Mouse (Mus musculus) MEL (cell line): Measurements from ENCODE around the gene Hapln1.

Source experiments
- BHLHE40 ChIP-seq: IDR thresholded peaks from 2 replicates; pipeline ENCODE4 v1.6.1; 2012; ENCODE audit warnings: low read depth, mild to moderate bottlenecking, inconsistent platforms, low read length, improper control_type of control experiment, borderline replicate concordance
- CHD2 ChIP-seq: IDR thresholded peaks from 2 replicates; pipeline ENCODE4 v1.6.1; 2011; ENCODE audit warnings: low read length, improper control_type of control experiment
- CTCF ChIP-seq, 3 experiments: IDR thresholded peaks in 2 of 3; conservative IDR thresholded peaks in 1 of 3; 2 replicates each; pipeline ENCODE4 v1.5.1; 2011 to 2012; ENCODE audit warnings: low read length in 3 of 3, low read depth in 2 of 3, mild to moderate bottlenecking in 2 of 3, improper control_type of control experiment in 1 of 3, inconsistent platforms in 1 of 3, mixed read lengths in 1 of 3, moderate library complexity in 1 of 3; ENCODE audit not compliant: control insufficient read depth in 1 of 3, insufficient read depth in 1 of 3, poor library complexity in 1 of 3, severe bottlenecking in 1 of 3
- HCFC1 ChIP-seq: IDR thresholded peaks from 2 replicates; pipeline ENCODE4 v1.6.1; 2012; ENCODE audit warnings: low read depth, mild to moderate bottlenecking, inconsistent platforms, low read length, improper control_type of control experiment, moderate library complexity
- MYB ChIP-seq: IDR thresholded peaks from 2 replicates; pipeline ENCODE4 v1.6.1; 2011; ENCODE audit warnings: mild to moderate bottlenecking, low read depth, low read length, improper control_type of control experiment
- MYC ChIP-seq: IDR thresholded peaks from 2 replicates; pipeline ENCODE4 v1.6.1; 2011; ENCODE audit warnings: low read depth, mild to moderate bottlenecking, low read length, improper control_type of control experiment, moderate library complexity
- NRF1 ChIP-seq: IDR thresholded peaks from 2 replicates; pipeline ENCODE4 v1.6.1; 2014; ENCODE audit warnings: low read depth, mild to moderate bottlenecking, inconsistent platforms, low read length, improper control_type of control experiment, moderate library complexity; ENCODE audit not compliant: poor library complexity, insufficient read depth, severe bottlenecking
- POLR2A ChIP-seq, 2 experiments: IDR thresholded peaks; 2 replicates each; pipeline ENCODE4 v1.6.1; 2011 to 2012; ENCODE audit warnings: low read length in 2 of 2, mild to moderate bottlenecking in 2 of 2, control low read depth in 1 of 2, improper control_type of control experiment in 1 of 2, low read depth in 1 of 2, moderate library complexity in 1 of 2; ENCODE audit not compliant: control insufficient read depth in 1 of 2, insufficient read depth in 1 of 2, poor library complexity in 1 of 2
- SIN3A ChIP-seq: IDR thresholded peaks from 2 replicates; pipeline ENCODE4 v1.6.1; 2012; ENCODE audit warnings: low read length, improper control_type of control experiment, inconsistent platforms
- TCF12 ChIP-seq: IDR thresholded peaks from 2 replicates; pipeline ENCODE4 v1.6.1; 2014; ENCODE audit warnings: low read depth, mild to moderate bottlenecking, inconsistent platforms, low read length, improper control_type of control experiment, moderate library complexity
- ZC3H11A ChIP-seq: IDR thresholded peaks from 2 replicates; pipeline ENCODE4 v1.6.1; 2012; ENCODE audit warnings: low read depth, mild to moderate bottlenecking, inconsistent platforms, low read length, improper control_type of control experiment

- TF ChIP-seq TCF12 (no peak), CTCF (IDR thresholded peaks at IDR 0.05 in 2 of 3, conservative IDR thresholded peaks at IDR 0.05 in 1 of 3; ENCODE audit: control insufficient read depth in 1 of 3, insufficient read depth in 1 of 3, low read depth in 2 of 3, low read length in 3 of 3, poor library complexity in 1 of 3, severe bottlenecking in 1 of 3) (no peak), HCFC1 (no peak), CHD2 (no peak), NRF1 (no peak), BHLHE40 (no peak), ZC3H11A (no peak), POLR2A (IDR thresholded peaks at IDR 0.05; ENCODE audit: control insufficient read depth in 1 of 2, insufficient read depth in 1 of 2, low read depth in 1 of 2, low read length in 2 of 2, poor library complexity in 1 of 2) (no peak), MYB (no peak), SIN3A (no peak), MYC (no peak)
Observed at GRCm38 (mm10) chr13:89493678-89494077, 45.9 kb upstream of the Hapln1 start.
